Mouse (Mus musculus) ES-CJ7 (cell line): ENCODE data around the gene Sept8.
A peak's percentile ranks its signal among the peaks of the same experiment; 100 is the strongest.

ENCODE experiments used
- DNase-seq: peaks from one replicate; pipeline ENCODE4 v3.0.0; 2011; ENCODE audit warnings: low read depth, low spot score

The Sept8 gene

DNA sequence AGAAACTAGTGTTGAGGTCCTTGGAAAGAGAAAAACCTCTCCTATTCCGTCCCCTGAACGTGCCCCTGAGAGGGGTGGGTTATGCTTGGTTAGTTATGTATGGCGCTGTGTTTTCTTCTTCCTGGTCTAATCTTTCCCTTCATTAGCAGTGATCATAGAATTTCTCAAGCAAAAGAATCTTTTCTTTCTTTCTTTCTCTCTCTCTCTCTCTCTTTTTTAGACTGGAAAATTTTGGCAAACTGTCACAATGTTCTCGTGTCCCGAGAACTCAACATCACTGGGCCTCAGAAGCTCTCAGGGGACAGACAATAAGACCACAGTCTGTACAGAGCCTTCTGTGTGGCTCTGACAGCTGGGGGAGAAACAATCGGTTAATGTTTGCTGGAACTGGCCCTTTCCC is 23.6 kb upstream of the Sept8 start:
- DNase-seq = no peak

DNA sequence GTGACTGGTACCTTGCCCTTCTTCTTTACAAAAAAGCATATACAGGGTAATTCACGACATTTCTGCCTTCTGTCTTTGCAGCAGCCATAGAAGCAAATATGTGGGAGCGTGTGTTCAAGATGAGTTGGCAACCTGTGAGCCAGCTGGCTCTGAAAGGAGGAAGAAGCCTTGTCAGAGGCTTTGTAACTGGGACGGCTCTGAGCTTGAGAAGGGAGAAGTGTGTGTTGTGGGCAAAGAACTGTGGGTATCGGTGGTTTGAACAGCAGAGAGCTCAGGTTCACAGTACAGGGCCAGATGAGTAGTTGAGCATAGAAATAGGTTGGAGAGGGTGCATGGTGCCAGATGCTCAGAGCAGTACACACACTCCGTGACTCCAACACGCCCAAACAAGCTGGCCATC is 22.1 kb upstream of the Sept8 start:
- no peak for DNase-seq

DNA sequence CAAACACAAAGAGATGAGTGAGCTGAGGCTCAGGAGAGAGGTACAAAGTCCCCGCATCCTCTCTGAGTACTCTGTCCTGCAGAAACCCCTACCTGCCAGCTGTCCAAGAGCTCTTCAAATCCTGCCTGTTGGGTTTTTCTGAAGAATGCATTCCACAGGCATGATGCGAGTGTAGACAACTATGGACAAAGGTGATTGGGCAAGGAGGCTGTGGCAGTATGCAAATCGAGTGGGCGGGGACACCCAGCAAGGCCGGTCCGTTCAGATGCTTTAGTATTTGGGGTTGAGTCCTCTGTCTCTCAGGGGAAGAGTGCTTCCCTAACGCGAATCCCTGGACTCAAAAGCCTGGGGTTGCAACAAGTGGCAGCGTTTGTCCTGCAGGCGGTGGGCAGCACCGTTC is 18.5 kb upstream of the Sept8 start:
- DNase-seq = peak; percentile 60

DNA sequence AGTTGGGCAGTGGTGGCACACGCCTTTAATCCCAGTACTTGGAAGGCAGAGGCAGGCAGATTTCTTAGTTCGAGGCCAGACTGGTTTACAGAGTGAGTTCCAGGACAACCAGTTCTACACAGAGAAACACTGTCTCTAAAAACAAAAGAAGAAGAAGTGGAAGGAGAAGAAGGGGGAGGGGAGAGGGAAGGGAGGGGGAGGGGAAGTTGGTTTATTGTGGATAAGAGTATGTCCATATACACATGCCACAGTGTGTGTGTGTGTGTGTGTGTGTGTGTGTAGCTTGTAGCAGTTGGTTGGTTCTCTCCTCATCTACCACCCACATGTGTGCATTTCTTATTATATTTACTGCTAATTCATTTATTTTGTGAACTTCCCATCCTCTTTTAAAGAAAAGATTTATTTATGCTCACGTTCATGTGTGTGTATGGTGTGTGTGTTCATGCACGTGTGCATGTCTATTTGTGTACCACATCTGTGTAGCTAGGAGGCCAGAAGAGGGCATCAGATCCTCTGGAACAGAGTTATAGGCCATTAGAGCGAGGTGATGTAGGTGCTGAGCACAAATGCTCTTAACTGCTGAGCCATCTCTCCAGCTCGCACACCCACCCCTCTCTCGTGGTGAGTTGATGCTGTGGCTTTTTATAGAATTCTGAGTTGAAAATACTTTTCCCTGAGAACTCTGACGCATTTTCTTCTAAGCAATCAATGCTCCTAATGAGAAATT is 16.9 kb upstream of the Sept8 start:
- DNase-seq = no peak

DNA sequence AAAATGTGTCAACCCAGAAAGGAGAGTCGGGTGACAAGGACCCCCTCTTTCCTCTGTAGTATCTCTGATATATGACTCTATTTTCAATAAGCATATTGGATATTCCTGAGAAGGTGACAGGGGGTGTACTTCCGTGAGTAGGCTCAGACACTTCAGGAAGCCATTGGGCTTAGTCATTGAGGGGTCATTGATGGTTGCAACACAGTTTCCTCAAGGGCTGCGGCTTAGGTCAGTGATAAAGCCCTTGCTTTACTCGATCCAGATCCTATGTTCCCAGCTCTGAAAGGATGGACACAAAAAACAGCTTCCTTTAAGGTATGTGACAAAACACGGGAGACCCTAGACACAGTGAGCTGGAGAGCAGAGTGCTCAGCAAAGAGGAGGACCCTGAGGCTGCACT is 15.3 kb upstream of the Sept8 start:
- DNase-seq = no peak

DNA sequence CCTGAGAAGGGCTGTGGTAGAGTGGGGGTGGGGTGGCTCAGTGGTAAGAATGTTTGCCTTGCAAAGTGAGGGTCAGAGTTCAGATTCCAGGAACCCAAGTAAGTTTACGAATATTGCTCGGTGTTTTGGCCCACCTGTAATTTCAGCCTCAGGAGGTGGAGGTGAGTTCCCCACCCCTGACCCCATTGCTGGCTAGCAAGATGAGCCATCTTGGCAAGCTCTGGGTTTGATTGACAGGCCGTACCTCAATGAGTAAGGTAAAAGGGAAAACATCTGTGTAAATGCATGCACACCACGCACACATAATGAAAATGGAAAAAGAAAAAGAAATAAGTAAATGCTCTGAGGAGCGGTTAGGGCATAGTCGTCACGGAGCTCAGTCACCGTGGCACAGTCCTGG is 14.7 kb upstream of the Sept8 start:
- DNase-seq = no peak

DNA sequence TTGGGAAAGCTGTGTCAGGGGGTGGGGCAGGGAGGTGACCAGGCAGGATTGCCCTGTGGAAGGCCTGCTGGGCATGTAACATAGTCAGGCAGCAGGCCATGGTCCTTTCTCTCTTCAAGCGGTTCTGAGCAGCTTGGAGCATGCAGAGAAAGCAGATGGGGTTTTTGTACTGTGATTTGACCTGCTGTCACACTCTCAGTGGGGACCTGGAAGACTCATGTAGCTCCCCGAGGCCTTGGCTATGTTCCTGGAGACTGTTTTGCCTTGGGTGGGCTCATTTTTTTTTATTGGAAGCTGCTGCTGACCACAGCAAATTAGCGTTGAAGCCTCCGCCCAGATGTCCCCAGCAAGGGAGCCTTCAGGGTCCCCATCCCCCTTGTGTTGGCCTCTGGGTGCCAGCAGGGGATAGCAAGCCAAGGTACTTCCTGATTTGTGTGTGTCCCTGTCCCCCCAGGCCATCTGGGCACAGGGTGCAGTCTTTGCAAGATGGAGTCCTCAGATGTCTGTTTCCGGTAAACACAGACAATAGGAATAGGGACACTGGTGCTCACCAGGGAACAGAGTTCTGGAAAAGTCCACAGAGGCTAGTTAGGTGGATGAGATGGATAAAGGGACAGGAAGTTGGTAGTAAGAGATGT is 13.9 kb upstream of the Sept8 start:
- no peak for DNase-seq

DNA sequence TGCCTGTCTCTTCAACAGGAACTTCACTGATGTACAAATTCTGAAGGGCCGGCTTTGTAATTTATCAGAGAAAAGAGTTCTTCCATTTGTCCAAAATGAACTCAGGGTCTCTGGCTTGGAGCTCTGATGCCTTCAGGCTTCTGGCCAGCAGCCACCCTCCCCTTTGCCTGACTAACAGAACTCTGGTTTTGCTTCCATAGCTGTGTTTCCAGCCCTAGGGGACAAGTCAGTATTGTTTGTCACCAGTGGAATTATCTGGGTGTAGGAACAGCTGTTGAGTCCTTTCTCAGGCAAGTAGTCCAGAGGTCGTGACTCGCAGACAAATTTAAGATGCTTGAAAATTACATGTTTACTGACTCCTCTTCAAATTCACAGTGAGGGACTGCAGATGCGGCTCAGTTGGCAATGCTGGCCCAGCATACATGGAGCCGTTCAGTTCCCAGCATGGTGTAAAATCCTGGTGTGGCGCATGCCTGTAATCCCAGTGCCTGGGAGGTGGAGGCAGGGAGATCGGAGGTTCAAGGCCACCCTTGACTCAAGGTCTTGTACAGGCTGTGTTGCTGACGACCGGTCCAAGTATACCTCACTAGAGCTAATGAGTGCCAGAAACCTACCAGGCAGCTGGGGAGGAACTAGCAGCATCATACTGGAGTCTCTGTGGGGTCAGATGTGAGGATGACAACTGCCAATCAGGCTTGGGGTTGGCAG is 11.8 kb upstream of the Sept8 start:
- DNase-seq = no peak

DNA sequence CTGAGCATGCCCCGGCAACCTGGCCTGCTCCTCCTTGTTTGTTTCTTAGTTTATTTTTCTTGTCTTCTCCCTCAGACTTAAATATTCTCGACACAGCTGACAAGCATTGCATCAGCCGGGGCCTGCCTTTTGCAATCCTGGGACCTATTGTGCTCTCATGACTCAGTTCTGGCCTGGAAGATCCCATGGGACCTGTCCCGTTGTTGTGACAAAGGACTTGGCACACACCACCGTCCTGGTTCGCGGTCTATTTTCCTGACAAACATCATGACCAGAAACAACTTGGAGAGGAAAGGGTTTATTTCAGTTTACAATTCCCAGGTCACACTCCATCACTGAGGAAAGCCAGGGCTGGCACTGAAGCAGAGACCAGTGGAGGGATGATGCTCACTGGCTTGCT is 10.9 kb upstream of the Sept8 start:
- DNase-seq = no peak

DNA sequence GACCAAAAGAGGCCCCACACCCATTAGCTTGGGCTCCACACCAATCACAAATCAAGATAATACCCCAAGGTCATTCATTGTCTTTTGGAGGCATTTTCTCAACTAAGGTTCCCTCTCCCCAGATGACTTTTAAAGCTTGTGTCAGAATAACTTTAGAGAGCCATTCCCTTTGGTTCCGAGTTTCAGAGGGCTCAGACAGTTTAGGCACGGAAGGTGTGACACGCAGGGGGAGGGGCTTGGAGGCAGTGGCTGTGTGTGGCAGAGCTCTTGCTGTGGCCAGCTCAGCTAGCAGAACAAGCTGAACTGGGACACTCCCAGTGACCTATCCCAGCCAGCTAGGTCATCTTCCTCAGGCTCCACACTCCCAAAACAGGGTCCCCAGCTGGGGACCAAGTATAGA is 10.5 kb upstream of the Sept8 start:
- peak; percentile 66 for DNase-seq

DNA sequence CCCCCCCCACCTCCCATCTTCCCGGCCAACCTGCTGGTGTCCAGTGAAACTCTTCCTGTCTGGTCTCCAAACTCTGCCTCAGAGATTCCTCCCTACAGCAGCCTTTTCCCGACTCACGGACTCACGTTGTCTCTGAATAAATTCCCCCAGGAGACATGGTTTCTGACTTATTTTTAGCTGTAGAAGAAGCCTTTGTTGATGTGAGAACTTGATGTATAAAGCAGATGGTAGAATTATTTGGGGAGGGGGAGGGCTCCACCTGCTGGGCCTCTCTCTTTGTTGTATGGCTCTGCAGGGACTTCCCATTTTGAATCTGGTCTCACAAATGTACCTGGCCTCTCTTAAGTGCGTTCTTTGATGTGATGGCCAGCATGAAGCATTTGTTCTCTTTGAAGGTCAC is 8.7 kb upstream of the Sept8 start:
- DNase-seq = no peak

DNA sequence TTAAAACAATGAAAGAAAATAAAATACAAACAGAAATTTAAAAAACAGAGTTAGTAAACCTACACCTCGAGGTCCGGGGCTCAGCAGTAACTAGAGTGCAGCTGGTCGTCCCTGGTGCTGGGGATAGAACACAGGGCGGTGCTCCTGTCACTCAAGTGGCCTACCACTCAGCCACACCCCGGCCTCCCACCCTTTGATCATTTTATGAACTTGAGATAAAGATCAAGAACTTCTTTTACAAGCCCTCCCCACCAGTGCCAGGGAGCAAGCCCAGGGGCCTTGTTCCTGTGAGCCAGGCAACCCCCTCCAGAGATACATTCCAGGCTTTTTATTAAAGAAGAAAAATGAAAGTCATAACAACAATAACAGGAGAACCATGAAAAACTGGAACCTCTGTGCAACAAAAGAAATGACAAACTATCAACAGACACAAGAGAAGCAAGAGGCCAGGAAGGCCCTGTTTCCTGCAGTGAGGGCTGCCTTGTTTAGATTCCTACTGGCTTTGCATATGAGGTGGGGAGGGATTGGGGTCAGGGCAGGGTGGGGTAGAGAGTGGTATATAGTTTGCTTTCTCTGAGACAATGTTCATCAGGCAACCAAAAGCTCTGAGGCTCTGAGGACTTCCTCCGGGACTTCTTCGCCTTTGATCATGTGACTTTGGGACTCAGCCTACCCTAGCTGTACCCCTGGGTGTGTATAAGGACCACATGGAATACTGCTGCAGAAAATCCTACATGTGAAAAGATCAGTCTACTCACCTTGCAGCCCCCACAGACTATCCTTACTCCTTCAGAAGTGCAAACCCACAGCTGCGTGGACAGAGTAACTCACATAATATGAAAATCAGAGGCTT is 2.1 kb upstream of the Sept8 start:
- DNase-seq = no peak

DNA sequence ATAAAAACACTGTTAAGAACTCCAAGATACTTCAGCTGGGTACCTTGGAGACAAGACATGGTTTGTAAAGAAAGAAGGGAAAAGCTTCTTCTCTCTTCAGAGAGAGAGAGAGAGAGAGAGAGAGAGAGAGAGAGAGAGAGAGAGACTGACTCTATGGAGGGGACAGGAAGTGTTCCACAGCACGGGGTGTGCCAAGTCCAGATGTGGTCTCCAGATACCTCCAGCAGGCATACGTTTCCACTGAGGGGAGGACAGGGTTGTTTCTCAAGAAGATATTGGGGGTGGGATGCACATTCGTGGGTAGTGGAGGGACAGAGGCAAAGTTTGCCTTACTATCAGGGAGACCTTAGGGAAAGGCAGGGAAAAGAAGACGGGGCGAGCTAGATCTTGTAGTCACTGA is 298 bp upstream of the Sept8 start:
- no peak for DNase-seq

DNA sequence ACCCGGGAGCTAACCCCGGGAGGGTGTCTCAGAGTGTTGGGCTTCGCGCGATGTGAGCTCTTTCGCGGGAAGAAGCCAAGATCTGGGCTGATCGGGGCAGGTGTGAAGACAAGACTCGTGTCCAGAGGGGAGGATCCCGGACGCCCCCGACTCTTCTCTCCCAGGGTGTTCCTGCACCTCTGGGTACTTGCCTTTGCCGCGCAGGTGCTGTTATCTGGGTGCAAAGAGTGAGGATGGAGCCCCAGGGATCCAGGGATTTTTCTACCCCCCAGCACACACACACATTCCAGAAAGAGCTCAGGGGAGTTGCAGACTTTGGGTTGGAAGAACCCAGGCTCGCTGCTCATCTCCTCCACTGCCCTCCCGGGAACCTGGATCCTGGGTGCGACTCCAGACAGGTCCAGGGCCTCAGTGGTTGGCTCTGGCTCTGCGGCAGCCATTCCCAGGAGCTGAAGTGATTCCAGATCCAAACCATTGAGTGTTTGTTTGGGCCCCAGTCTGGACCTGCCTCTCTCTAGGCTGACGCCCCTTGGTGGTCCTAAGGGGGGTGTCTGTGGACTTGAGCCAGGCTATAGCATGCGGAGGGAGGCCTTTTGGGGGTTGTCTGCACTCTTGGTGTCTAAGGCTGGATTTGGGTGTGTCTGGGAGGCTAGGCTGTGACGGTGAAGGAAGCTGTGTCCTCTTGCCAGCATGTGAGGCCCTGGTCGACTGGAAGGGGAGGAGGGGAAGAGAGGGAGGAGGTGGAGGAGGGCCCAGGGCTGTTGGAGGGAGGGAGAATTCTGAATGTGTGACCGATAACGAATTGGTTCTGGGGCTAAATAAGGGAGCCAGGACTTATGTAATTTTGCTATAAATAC is 1.3 kb downstream of the Sept8 start:
- DNase-seq = peak; percentile 45

DNA sequence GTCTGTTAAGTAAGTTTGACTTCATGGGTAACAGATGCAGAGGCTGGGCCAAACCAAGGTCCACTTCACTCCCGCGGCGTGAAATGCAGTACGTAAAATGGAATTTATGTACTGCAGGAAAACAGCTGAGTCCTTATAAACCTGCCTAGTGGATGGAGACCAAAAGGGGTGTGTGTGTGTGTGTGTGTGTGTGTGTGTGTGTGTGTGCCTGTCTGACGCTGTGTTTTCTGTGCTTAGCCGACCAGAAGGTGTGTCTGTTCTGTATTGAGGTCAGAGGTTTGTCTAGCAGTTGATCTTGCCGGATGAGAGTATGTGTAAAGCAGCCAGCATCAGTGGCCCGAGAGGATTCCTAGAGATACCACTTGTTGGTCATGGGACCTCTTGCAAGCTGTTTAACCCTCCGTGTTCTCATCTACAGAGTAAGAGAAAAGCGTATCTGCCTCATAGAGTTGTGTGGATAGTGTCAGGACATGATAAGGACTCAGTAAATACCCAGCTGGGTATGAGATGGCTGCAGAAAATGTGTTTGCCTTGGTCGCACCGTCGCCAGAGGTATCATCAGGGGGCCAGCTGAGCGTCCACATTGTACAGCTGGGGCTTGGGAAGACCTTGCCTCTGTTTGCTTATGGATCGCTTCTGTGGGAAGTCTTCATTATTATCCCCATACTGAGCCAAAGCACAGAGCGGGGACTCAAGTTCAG is 2.2 kb downstream of the Sept8 start:
- no peak for DNase-seq

DNA sequence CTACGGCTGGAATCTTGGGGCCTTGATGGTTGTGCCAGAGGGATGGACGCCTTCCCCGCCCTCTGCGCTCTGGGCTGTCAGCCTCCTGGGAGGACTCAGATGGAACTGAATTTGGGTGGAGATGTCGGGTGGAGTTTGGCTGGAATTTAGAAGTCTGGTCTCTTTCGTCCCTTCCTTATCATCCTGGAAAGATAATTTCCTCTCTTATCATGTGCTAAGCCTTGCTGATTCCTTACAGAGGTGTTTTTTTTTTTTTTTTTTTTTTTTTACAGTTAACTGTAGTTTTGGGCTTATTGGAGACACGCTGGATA is 2.7 kb downstream of the Sept8 start:
- DNase-seq = no peak

DNA sequence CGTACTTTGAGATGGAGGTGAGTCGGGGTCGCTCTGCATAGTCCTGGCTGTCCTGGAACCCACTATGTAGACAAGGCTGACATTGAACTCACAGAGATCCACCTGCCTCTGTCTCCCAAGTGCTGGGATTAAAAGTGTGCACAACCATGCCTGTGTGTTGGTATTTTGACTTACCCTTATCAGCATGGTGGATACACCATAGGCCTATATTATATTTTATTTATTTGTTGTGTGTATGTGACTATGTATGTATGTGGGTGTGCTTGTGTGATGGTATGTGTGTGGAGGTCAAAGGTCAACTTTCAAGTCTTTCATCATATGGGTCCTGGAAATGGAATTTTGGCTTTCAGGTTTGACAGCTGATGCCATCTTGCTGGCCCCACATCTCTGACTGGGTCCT is 3.3 kb downstream of the Sept8 start:
- DNase-seq = no peak

DNA sequence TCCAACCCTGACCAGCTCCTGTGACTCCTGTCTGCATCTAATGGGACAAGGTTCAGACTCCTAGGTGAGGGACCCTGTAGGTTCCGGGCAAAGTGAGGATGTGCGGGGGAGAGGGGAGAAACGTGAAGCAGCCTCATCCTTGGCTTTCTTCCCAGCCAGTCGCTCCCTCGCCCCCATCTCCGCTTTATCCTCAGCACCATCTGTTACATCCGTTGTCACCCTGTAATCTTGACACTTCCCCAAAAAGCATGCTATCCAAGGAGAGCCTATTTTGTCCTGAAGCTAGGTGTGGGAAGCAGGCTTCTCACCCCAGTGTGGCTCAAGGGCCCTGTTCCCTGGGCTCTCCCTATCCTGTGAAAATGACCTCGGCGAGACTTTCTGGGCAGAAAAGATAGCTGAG is 3.9 kb downstream of the Sept8 start:
- no peak for DNase-seq

DNA sequence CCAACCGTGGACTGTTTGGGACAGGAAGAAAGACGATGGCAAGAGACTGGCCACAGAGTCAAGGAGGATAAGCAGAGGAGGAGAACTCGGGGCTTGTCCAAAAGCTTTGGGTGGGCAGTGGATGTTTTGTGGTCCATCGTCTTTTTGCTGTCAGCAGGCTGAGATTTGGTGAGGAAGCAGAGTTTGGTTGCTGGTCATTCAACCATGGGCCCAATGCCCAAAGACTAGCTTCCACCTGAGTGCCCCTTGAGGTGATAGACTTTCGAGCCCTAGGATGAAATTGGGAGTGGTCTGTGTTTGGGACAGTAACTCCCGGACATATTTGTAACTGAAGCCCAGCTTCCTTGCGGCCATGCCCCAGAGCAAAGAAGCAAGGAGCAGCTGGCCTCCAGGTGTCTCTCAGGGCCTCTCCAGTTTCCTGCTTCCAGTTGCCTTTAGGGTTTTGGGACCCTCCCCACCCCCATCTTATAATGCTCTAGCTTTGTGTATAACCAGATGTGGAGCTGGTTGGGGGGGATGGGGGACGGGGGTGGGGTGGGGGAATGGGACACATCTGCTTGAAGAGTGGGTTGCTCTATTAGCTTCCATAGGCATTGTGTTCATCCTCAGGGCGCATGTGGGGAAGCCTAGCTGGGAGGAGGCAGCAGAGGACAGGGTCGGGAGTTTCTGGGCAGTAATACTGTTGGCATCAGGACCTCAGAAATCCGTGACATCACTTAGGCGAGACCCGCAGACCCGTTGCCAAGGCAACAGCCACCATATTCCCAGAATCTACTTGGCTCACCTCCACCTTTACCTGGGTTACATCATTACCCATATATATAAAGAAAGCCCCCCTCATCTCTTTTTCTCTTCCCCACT is 4.7 kb downstream of the Sept8 start:
- no peak for DNase-seq

DNA sequence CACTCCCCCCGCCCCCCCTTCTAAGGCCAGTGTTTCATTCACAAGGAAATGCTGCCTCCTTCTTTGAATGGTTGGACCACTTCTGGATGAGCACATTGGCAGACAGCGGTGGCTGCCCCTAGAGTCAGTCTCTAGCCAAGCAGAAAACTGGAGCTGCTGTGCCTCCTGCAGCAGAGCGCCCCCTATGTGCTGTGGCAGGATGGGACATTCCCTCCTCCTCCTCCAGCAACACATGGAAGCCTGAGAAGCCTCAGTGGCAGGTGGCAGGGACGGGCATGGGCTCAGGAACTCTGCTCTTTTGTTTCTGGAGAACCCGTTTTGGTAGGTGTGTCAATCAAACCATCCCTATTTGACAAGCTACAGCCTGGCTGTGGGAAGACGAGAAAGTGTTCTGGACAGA is 5.8 kb downstream of the Sept8 start:
- peak; percentile 80 for DNase-seq
